ENCODE assay signal across 7 mouse cellular contexts in genomic region chr4:146484676-146485075, GRCm38 (mm10). TPM values are rescaled to one million over a fixed set of nuclear protein-coding genes. Genes with fewer than 3 reads are reported as not detected.
"Had no signal": no experiment of that assay in that cellular context is flagged by ENCODE, and none has a peak within 500 bp of the region (broad histone marks: within the 10 kb centered on the region; RNA-seq: fewer than 3 reads in every experiment).

No protein-coding gene starts in this region.

RNA-seq across cellular contexts. Expression of gene Zfp981, which starts 17.2 kb away (rescaled TPM):
- polyA plus RNA-seq: embryonic facial prominence, embryonic 11.5 days; embryonic facial prominence, embryonic 14.5 days; erythroblast, embryonic 14.5 days; forebrain, embryonic 11.5 days; forebrain, embryonic 15.5 days; forebrain, postnatal 0 days; gonadal fat pad, adult 2 months had no signal
